Mouse (Mus musculus) mouse trophoblast stem cell (cell line): ENCODE data around the gene Myh9.

ENCODE experiments used
- in situ Hi-C, 2 experiments: fragments of 300-500 bp; cut with MseI, MboI; formaldehyde crosslinking; loops; 2 replicates in 1 of 2; 3 replicates in 1 of 2; pipeline ENCODE4 v1.15.1; 2025

The Myh9 gene

GRCm38 (mm10) chr15:77842047-77842843 lies at the start of gene Myh9:
Myh9 (minus strand) TSS chr15:77842175.
- in situ Hi-C loops = loop anchor here in 1 of 2 experiments (10.0 kb wide), 1 partner anchor 73 kb away; no protein-coding TSS in a partner anchor

GRCm38 (mm10) chr15:77891766-77892165 lies 49.8 kb upstream of the Myh9 start:
- in situ Hi-C loops = no loop called here

GRCm38 (mm10) chr15:77889761-77890422 lies 47.9 kb upstream of the Myh9 start:
- in situ Hi-C loops = no loop called here

GRCm38 (mm10) chr15:77888286-77888685 lies 46.3 kb upstream of the Myh9 start:
- in situ Hi-C loops = no loop called here

DNA sequence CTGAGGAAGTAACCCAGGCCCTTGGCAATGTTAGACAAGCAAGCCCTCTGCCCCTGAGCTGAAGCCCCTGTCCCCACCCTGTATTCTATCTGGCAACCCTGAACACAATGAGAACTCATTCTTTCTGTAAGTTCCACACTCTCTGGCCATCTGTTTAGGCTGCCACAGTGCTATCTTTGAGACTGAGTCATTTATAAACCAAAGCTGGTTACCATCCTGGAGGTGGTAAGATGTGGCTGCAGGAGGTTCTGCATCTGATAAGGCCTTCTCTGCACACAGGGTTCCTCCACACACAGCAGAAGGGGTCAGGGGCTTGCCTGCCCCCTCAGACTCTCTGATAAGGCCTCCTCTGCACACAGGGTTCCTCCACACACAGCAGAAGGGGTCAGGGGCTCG lies 45.1 kb upstream of the Myh9 start:
- in situ Hi-C loops = no loop called here

GRCm38 (mm10) chr15:77886369-77887092 lies 44.6 kb upstream of the Myh9 start:
- in situ Hi-C loops = no loop called here

GRCm38 (mm10) chr15:77885945-77886344 lies 44.0 kb upstream of the Myh9 start:
- in situ Hi-C loops = no loop called here

GRCm38 (mm10) chr15:77885159-77885558 lies 43.2 kb upstream of the Myh9 start:
- in situ Hi-C loops = no loop called here

GRCm38 (mm10) chr15:77883697-77884010 lies 41.7 kb upstream of the Myh9 start:
- in situ Hi-C loops = no loop called here

GRCm38 (mm10) chr15:77882797-77883696 lies 41.1 kb upstream of the Myh9 start:
- in situ Hi-C loops = no loop called here

GRCm38 (mm10) chr15:77882297-77882696 lies 40.3 kb upstream of the Myh9 start:
- in situ Hi-C loops = no loop called here

GRCm38 (mm10) chr15:77881698-77882097 lies 39.7 kb upstream of the Myh9 start:
- in situ Hi-C loops = no loop called here

DNA sequence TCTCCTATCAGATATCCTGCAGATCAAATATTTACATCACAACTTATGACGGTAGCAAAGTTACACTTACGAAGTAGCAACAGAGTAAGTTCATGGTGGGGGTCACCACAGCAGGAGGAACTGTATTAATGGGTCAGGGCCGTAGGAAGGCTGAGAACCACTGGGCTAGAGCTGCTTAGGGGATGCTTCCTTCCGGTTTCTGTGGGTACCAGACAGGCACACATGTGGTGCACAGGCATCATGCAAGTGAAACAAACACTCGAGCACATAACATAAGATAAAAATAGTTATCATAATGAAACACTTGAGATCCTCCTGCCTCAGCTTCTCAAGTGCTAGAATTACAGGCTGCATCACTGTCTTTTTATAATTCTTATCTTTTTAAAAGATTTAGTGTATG lies 38.8 kb upstream of the Myh9 start:
- in situ Hi-C loops = no loop called here

- in situ Hi-C loops = no loop called here
These were observed 37.8 kb upstream of the Myh9 start for GRCm38 (mm10) chr15:77879756-77880155.

GRCm38 (mm10) chr15:77877209-77877608 lies 35.2 kb upstream of the Myh9 start:
- in situ Hi-C loops = no loop called here

GRCm38 (mm10) chr15:77876716-77877115 lies 34.7 kb upstream of the Myh9 start:
- in situ Hi-C loops = no loop called here

DNA sequence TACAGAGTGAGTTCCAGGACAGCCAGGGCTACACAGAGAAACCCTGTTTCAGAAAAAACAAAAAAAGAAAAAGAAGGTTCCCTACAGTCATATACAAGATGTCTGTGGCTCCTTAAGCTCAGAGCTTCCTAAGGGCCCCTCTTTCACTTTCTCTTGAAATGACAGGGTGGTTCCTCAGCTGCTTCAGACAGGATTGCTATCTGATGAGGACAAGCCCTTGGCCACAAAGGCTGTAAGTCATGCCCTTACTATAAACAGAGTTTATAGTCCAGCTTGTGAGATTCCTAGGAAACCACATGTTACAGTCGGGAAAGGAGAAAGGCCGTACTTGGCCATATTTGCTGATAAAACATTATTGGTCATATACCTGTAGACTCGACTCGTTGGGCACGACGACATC lies 34.0 kb upstream of the Myh9 start:
- in situ Hi-C loops = no loop called here

GRCm38 (mm10) chr15:77874807-77875206 lies 32.8 kb upstream of the Myh9 start:
- in situ Hi-C loops = no loop called here

GRCm38 (mm10) chr15:77874310-77874709 lies 32.3 kb upstream of the Myh9 start:
- in situ Hi-C loops = no loop called here

DNA sequence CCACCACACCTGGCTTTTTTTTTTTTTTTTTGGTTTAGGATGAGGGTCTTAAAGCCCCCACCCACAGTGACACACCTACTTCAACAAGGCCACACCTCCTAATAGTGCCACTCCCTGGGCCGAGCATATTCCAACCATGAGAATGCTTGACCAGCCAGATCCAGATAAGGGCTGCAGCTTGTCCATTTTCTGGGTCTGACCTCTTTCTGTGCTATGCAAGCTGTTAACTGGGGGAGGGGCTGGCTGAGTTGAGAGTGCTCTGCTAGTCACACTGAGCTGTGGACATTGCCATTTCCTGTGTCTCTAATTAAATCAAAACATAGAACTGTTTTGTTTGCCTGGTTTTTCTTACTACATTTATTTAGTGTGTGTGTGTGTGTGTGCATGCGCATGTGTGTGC lies 31.6 kb upstream of the Myh9 start:
- in situ Hi-C loops = no loop called here

- in situ Hi-C loops = no loop called here
These were observed 31.0 kb upstream of the Myh9 start for GRCm38 (mm10) chr15:77872996-77873395.

DNA sequence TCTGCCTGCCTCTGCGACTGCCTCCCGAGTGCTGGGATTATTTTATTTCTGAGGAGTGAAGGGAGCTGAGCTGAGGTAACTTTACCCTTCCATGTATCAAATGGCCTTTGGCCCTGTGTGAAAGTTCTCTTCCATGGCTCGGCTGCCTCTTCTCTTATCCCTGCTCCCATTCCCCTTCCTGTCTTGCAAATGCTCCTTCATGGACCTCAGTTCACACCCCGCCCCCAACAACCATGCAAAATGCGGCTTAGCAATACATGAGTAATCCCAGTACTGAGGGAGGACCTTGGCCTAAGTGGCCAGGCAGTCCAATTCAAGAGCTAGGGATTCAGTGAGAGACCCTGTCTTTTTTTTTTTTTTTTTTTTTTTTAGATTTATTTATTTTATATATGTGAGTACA lies 26.4 kb upstream of the Myh9 start:
- in situ Hi-C loops = no loop called here
